Mouse (Mus musculus) megakaryocyte progenitor cell, adult 5-6 weeks (primary cell): ENCODE measurements around the gene Fbxw21. TPM values are rescaled to one million over a fixed set of nuclear protein-coding genes. Genes with fewer than 3 reads are reported as not detected.
"Not testable (repeated sequence)": the region's sequence is repeated elsewhere in the genome, so short reads cannot be mapped to it uniquely, and the experiment has no call there.

ENCODE experiments used
- ATAC-seq: replicated peaks from 2 replicates; pipeline ENCODE4 v1.8.0; 2016; ENCODE audit warnings: mild to moderate bottlenecking, moderate TSS enrichment, inconsistent platforms; ENCODE audit not compliant: poor library complexity
- total RNA-seq, 2 experiments: library from RNA; stranded (forward) in 1 of 2; stranded (reverse) in 1 of 2; fragments of 157-497, 149-512 nt in 1 of 2; fragments of 200-1000 nt in 1 of 2; gene quantifications; 2 replicates each; pipeline versions ENCODE4 v1.2.3 to v1.2.4; 2015 to 2017

Gene Fbxw21
- total RNA-seq (2015) = not detected in 2 replicates
- total RNA-seq (2017) = not detected in 2 replicates

DNA sequence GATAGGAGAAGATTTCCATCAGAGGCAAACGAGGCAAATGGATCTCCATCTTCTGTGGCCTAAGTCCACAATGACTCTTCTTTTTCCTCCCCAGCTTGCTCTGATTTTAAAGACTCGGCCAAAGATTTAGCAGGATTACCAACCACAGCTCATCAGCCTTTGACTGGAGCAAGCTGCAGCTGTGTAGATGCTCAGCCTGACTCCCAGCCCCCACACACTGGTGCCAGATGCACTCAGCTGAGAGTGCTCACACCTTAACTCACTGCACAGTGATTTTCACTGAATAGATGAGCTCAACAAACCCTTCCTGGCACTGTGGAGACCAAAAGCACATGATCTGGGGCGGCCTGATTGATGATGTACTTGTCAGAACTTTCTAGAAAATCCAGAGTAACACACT, at the start of gene Fbxw21:
TSS of gene Fbxw21 (minus strand) at position 101 of the 400 bp plus-strand sequence.
- ATAC-seq = no peak

GRCm38 (mm10) chr9:109201347-109201746, 39.5 kb upstream of the Fbxw21 start:
- ATAC-seq = not testable (repeated sequence)

- peak; percentile 50 for ATAC-seq
Measured at GRCm38 (mm10) chr9:109200349-109200748, 38.5 kb upstream of the Fbxw21 start.

GRCm38 (mm10) chr9:109199353-109199752, 37.5 kb upstream of the Fbxw21 start:
- ATAC-seq = no peak

DNA sequence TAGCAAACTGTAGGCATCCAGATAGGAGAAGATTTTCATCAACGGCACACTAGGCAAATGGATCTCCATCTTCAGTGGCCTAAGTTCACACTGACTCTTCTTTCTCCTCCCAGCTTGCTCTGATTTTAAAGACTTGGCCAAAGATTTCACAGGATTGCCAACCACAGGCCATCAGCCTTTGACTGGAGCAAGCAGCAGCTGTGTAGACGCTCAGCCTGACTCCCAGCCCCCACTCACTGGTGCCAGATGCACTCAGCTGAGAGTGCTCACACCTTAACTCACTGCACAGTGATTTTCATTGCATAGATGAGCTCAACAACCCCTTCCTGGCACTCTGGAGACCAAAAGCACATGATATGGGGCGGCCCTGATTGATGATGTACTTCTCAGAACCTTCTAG, 34.0 kb upstream of the Fbxw21 start, which contains the start of gene Fbxw13:
TSS of gene Fbxw13 (minus strand) at position 101 of the 400 bp plus-strand sequence.
- ATAC-seq = not testable (repeated sequence)

- ATAC-seq = no peak
Measured at GRCm38 (mm10) chr9:109177208-109177607, 15.4 kb upstream of the Fbxw21 start.

GRCm38 (mm10) chr9:109176301-109176700, 14.5 kb upstream of the Fbxw21 start:
- ATAC-seq = no peak

- no peak for ATAC-seq
Measured at GRCm38 (mm10) chr9:109167316-109167715, 5.5 kb upstream of the Fbxw21 start.

GRCm38 (mm10) chr9:109140414-109140813, 21.4 kb downstream of the Fbxw21 start:
- ATAC-seq = not testable (repeated sequence)

GRCm38 (mm10) chr9:109130076-109130475, 31.8 kb downstream of the Fbxw21 start:
- no peak for ATAC-seq

GRCm38 (mm10) chr9:109128211-109128610, 33.6 kb downstream of the Fbxw21 start:
- peak; percentile 57; the same call in 1 of the 2 replicates for ATAC-seq

DNA sequence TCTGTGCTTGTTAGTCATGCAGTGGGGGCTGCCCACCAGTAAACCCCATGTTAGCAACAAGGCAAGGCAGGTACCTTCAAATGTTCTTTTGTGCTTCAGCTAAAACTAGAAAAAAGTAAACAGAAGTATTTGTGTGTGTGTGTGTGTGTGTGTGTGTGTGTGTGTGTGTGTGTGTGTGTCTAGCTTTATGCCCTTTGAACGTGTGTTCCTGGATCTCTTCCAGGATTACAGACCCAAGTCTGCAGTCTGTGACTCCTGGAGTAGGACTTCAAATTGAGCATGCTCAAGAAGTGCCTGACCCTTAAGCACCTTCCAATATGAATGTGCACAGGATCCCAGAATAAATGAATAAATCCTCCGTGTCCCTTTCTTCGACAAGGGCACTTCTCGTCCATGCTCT, 34.8 kb downstream of the Fbxw21 start:
- ATAC-seq = no peak

GRCm38 (mm10) chr9:109125481-109125880, 36.4 kb downstream of the Fbxw21 start:
- ATAC-seq = no peak

GRCm38 (mm10) chr9:109125043-109125442, 36.8 kb downstream of the Fbxw21 start:
- ATAC-seq = no peak

DNA sequence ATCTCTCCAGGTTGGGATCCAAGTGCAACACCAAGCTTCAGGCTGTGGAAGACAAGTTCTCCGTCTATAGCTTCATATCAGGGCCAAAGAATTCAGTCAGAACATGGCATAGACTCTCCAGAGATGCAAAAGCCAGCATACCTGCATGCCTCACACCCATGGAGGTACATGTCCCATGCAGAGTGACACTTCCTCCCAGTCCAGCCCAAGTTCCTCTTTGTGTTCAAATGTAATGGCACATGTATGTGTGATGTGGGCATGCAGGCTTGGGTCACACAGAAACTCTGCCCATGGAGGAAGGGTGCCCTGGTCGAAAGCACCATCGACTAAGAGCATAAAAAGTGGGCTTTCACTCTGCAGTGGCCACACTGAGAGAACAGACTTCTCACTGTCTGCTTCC, 37.7 kb downstream of the Fbxw21 start:
- ATAC-seq = peak; percentile 27; the same call in 1 of the 2 replicates

- no peak for ATAC-seq
Measured at GRCm38 (mm10) chr9:109123266-109123665, 38.6 kb downstream of the Fbxw21 start.

DNA sequence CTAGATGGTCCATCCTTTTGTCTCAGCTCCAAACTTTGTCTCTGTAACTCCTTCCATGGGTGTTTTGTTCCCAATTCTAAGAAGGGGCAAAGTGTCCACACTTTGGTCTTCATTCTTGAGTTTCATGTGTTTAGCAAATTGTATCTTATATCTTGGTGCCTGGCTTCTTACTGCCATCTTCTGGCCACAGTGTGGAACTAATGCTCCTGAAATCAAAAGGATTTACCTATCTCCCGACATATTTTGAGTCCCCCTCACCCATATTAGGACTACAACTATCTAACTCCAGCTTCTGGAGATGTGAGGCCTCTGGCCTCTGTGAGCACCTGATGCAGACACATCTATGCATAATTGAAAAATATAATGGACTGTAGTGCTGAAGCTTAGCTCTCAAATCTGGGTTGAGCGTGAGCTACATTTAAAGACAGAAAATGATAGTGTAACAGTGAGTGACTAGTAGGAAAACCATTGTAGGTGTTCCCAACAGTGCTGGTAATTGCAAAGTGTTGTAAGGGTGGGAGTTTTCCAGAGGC, 39.2 kb downstream of the Fbxw21 start:
- ATAC-seq = peak; percentile 79

- ATAC-seq = no peak
Measured at GRCm38 (mm10) chr9:109120956-109121355, 40.9 kb downstream of the Fbxw21 start.

DNA sequence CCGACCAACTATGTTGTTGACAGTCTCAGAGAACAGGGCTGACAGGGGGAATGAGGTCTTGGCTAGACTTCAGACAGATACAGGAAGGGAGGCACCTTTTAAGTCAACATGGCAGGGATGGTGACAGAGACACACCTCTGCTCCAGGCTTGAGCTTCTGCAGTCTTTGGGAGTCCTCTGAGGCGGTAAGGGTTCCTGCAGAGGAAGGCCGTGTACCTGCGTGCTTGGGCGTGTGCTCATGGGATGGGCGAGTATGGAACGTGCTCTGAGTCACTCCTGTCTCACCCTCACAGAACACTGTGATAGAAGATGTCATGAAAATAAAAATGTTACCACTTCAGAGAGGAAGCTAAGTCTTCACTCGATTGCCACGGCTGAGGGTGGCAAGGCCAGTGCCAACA, 42.3 kb downstream of the Fbxw21 start:
- no peak for ATAC-seq

DNA sequence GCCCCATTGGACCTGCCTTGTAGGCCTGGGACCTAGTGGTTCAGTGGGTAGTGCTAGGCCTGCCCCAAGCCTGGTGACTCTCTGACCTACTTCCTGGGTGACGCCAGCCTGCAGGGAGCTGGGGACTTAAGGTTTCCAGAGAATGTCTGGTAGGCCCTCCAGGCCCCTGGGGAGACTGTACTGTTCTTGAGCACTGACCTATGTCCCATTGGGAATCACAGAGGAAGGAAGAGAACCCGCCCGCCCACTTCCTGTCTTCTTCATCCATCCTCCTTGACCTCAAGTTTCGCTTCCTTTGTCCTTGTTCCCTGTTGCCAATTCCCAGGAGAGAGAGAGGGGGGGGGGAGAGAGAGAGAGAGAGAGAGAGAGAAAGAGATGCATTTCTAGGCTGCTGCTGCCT, 43.7 kb downstream of the Fbxw21 start:
- no peak for ATAC-seq

GRCm38 (mm10) chr9:109116205-109116604, 45.6 kb downstream of the Fbxw21 start:
- no peak for ATAC-seq

GRCm38 (mm10) chr9:109114871-109115270, 47.0 kb downstream of the Fbxw21 start:
- ATAC-seq = no peak

GRCm38 (mm10) chr9:109114276-109114675, 47.6 kb downstream of the Fbxw21 start:
- no peak for ATAC-seq
